Mouse (Mus musculus): Measurements from ENCODE around the gene Primpol. TPM values are rescaled to one million over a fixed set of nuclear protein-coding genes. Genes with fewer than 3 reads are reported as not detected.

The Primpol gene
- total and polyA plus RNA-seq, 3 experiments, result 7.1 to 11.6 TPM; not detected in 1

GRCm38 (mm10) chr8:46611557-46611956 is 5.5 kb downstream of the Primpol start:
- Histone ChIP-seq H3K4me1 (ENCODE audit: control insufficient read depth in 1 of 2, insufficient read depth in 2 of 2, low read length in 2 of 2) (peaks cover 0 to 9% of the 10 kb centered on the region in 2 experiments; a peak in 2 of 4 replicates), H3K36me3 (ENCODE audit: control insufficient read depth in 1 of 2, insufficient read depth in 2 of 2, low read length in 2 of 2) (peaks cover 2 to 11% of the 10 kb centered on the region in 2 experiments), H3K4me3 (ENCODE audit: control insufficient read depth in 1 of 2, insufficient read depth in 1 of 2, low read depth in 2 of 2, low read length in 2 of 2) (no peak overlapping the region), H3K9me3 (replicated peaks; ENCODE audit: insufficient read depth, low read length) (no peaks in the 10 kb centered on the region), H3K9ac (ENCODE audit: control insufficient read depth, low read depth, low read length, poor library complexity, severe bottlenecking) (no peak overlapping the region), H3K79me2 (ENCODE audit: control insufficient read depth, insufficient read depth, low read length, poor library complexity) (no peaks in the 10 kb centered on the region; the same call in 1 of the 2 replicates), H3K27ac (ENCODE audit: control insufficient read depth, low read depth, low read length) (no peak overlapping the region), H3K27me3 (ENCODE audit: control insufficient read depth in 1 of 2, insufficient read depth in 2 of 2, low read length in 2 of 2) (no peaks in the 10 kb centered on the region)
- no peak for TF ChIP-seq POLR2A (IDR thresholded peaks at IDR 0.05; ENCODE audit: control insufficient read depth in 1 of 2, insufficient read depth in 1 of 2, low read depth in 1 of 2, low read length in 2 of 2, poor library complexity in 1 of 2)
- TF ChIP-seq SIN3A (IDR thresholded peaks at IDR 0.05; ENCODE audit: low read length), result no peak
- no peak for TF ChIP-seq RCOR1 (IDR thresholded peaks at IDR 0.05; ENCODE audit: low read depth, low read length)
- TF ChIP-seq SMC3 (IDR thresholded peaks at IDR 0.05; ENCODE audit: low read depth, low read length), result no peak
- TF ChIP-seq POLR2AphosphoS2 (IDR thresholded peaks at IDR 0.05; ENCODE audit: low read length), result no peak
- no peak for TF ChIP-seq MEF2A (IDR thresholded peaks at IDR 0.05; ENCODE audit: extremely low read depth, insufficient replicate concordance, low read depth, low read length, poor library complexity, severe bottlenecking)
- TF ChIP-seq NELFE (IDR thresholded peaks at IDR 0.05; ENCODE audit: low read depth, low read length), result no peak
- no peak for TF ChIP-seq USF2 (IDR thresholded peaks at IDR 0.05; ENCODE audit: borderline replicate concordance in 1 of 2, insufficient read depth in 1 of 2, low read depth in 1 of 2, low read length in 2 of 2)
- TF ChIP-seq MAX (IDR thresholded peaks at IDR 0.05; ENCODE audit: low read length), result no peak
- DNase-seq (ENCODE audit: low read depth, low spot score), result no peak

DNA sequence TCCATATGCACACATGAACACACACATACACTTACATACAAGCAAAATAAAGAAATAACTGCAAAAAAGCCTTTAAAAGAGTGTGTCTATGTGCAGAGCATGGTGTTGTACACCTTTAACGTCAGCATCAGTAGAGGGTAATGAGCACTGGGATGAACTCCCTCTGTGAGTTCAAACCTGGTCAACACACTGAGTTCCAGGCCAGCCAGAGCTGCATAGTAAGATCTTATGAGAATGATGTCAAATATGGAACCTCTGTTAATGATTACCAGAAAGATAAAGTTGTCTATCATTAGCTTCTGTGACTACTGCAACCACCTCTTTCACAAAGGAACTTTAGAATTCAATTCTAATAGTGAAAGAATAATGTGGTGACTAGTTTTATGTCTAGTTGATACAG is 10.1 kb downstream of the Primpol start:
- TF ChIP-seq USF1 (IDR thresholded peaks at IDR 0.05; ENCODE audit: low read depth, low read length) (no peak), ZMIZ1 (IDR thresholded peaks at IDR 0.05; ENCODE audit: low read depth, low read length) (no peak), CHD2 (IDR thresholded peaks at IDR 0.05; ENCODE audit: low read length) (no peak), ZKSCAN1 (IDR thresholded peaks at IDR 0.05; ENCODE audit: low read depth, low read length) (no peak)
- Histone ChIP-seq H3K4me1 (ENCODE audit: control insufficient read depth in 1 of 2, insufficient read depth in 2 of 2, low read length in 2 of 2) (no peaks in the 10 kb centered on the region), H3K4me3 (ENCODE audit: control insufficient read depth in 1 of 2, insufficient read depth in 1 of 2, low read depth in 2 of 2, low read length in 2 of 2) (no peak overlapping the region), H3K9ac (ENCODE audit: control insufficient read depth, low read depth, low read length, poor library complexity, severe bottlenecking) (no peak overlapping the region), H3K9me3 (replicated peaks; ENCODE audit: insufficient read depth, low read length) (no peaks in the 10 kb centered on the region), H3K36me3 (ENCODE audit: control insufficient read depth in 1 of 2, insufficient read depth in 2 of 2, low read length in 2 of 2) (peaks cover 0 to 5% of the 10 kb centered on the region in 2 experiments; a peak in 2 of 4 replicates), H3K27me3 (ENCODE audit: control insufficient read depth in 1 of 2, insufficient read depth in 2 of 2, low read length in 2 of 2) (no peaks in the 10 kb centered on the region), H3K27ac (ENCODE audit: control insufficient read depth, low read depth, low read length) (no peak overlapping the region), H3K79me2 (ENCODE audit: control insufficient read depth, insufficient read depth, low read length, poor library complexity) (no peaks in the 10 kb centered on the region)
- no peak for DNase-seq (ENCODE audit: low read depth, low spot score)

DNA sequence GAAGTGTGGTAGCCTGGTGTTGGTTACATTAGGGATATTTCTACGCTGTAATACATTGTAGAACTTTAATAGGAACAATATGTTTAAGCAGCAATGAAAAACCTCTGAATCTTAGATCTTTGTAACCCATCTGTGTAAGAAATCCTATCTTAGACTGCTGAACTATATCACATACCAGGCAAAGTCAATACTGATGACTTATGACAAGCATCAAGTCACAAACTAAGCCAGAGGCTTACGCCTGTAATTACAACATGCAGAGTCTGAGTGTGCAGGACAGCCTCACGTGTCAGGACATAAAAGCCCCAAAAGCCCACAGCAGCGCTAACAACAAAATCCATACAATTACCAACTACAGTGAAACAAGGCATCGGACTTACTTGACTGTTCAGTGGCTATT is 13.4 kb downstream of the Primpol start:
- peaks cover 3 to 20% of the 10 kb centered on the region in 2 experiments for H3K36me3 ChIP-seq (ENCODE audit: control insufficient read depth in 1 of 2, insufficient read depth in 2 of 2, low read length in 2 of 2)
- no peaks in the 10 kb centered on the region for H3K9me3 ChIP-seq (replicated peaks; ENCODE audit: insufficient read depth, low read length)
- H3K4me3 ChIP-seq (ENCODE audit: control insufficient read depth in 1 of 2, insufficient read depth in 1 of 2, low read depth in 2 of 2, low read length in 2 of 2), result no peak overlapping the region
- H3K9ac ChIP-seq (ENCODE audit: control insufficient read depth, low read depth, low read length, poor library complexity, severe bottlenecking), result no peak overlapping the region
- H3K79me2 ChIP-seq (ENCODE audit: control insufficient read depth, insufficient read depth, low read length, poor library complexity), result no peaks in the 10 kb centered on the region
- no peaks in the 10 kb centered on the region for H3K27me3 ChIP-seq (ENCODE audit: control insufficient read depth in 1 of 2, insufficient read depth in 2 of 2, low read length in 2 of 2)
- TF ChIP-seq MAZ (IDR thresholded peaks at IDR 0.05; ENCODE audit: low read depth, low read length) (no peak), TAL1 (IDR thresholded peaks at IDR 0.05; ENCODE audit: low read length) (no peak), JUND (IDR thresholded peaks at IDR 0.05; ENCODE audit: low read depth, low read length) (no peak), MYC (IDR thresholded peaks at IDR 0.05; ENCODE audit: low read depth, low read length) (no peak), ZNF384 (IDR thresholded peaks at IDR 0.05; ENCODE audit: low read depth, low read length) (no peak), TCF12 (IDR thresholded peaks at IDR 0.05; ENCODE audit: low read depth, low read length) (no peak), SIN3A (IDR thresholded peaks at IDR 0.05; ENCODE audit: low read length) (no peak), MAX (IDR thresholded peaks at IDR 0.05; ENCODE audit: low read length) (no peak), EP300 (IDR thresholded peaks at IDR 0.05; ENCODE audit: low read depth in 1 of 2, low read length in 2 of 2) (no peak), MEF2A (IDR thresholded peaks at IDR 0.05; ENCODE audit: extremely low read depth, insufficient replicate concordance, low read depth, low read length, poor library complexity, severe bottlenecking) (no peak), ETS1 (IDR thresholded peaks at IDR 0.05; ENCODE audit: low read depth, low read length) (no peak), ZKSCAN1 (IDR thresholded peaks at IDR 0.05; ENCODE audit: low read depth, low read length) (no peak), TBP (IDR thresholded peaks at IDR 0.05; ENCODE audit: low read depth, low read length) (no peak), E2F4 (IDR thresholded peaks at IDR 0.05; ENCODE audit: borderline replicate concordance, low read depth, low read length) (no peak), NRF1 (IDR thresholded peaks at IDR 0.05; ENCODE audit: insufficient read depth, low read depth, low read length, poor library complexity, severe bottlenecking) (no peak), MYB (IDR thresholded peaks at IDR 0.05; ENCODE audit: low read depth, low read length) (no peak)
- peaks cover 12 to 20% of the 10 kb centered on the region in 2 experiments for H3K4me1 ChIP-seq (ENCODE audit: control insufficient read depth in 1 of 2, insufficient read depth in 2 of 2, low read length in 2 of 2)
- no peak for DNase-seq (ENCODE audit: low read depth, low spot score)
- H3K27ac ChIP-seq (ENCODE audit: control insufficient read depth, low read depth, low read length), result no peak overlapping the region
